Mouse (Mus musculus) kidney, adult 2 months (tissue): Measurements from ENCODE around the gene Klrk1.

ENCODE experiments used
- CTCF ChIP-seq: fragments of 200-500 bp; conservative IDR thresholded peaks from 2 replicates; pipeline ENCODE4 v1.5.1; 2011; ENCODE audit warnings: low read depth, mild to moderate bottlenecking, control low read depth, low read length, moderate library complexity, mixed read lengths; ENCODE audit not compliant: insufficient read depth, insufficient read length
- POLR2A ChIP-seq: fragments of 200-500 bp; IDR thresholded peaks from one replicate; pipeline ENCODE4 v1.6.1; 2011; ENCODE audit warnings: low read depth, low read length, control low read depth

- TF ChIP-seq POLR2A, result no peak
- TF ChIP-seq CTCF, result no peak
These were observed 48.3 kb downstream of the Klrk1 start for GRCm38 (mm10) chr6:129575315-129575714.
